Mouse (Mus musculus) midbrain, embryonic 13.5 days (tissue): ENCODE measurements around the gene Fkbp5. TPM values are rescaled to one million over a fixed set of nuclear protein-coding genes. Genes with fewer than 3 reads are reported as not detected.
"Not testable (repeated sequence)": the region's sequence is repeated elsewhere in the genome, so short reads cannot be mapped to it uniquely, and the experiment has no call there.

Experiments
- ATAC-seq: fragments of 200-750 bp; cut with Nextera tagmentation; 2 replicates; pipeline ENCODE4 v1.8.0; 2017; ENCODE audit warnings: mild to moderate bottlenecking, moderate TSS enrichment, moderate library complexity
- H3K27ac ChIP-seq: fragments of 300-500 bp; sonication (generic); 2 replicates; pipeline ENCODE4 v1.5.1; 2015; ENCODE audit warnings: inconsistent platforms, mild to moderate bottlenecking, moderate library complexity
- H3K27me3 ChIP-seq: fragments of 300-500 bp; sonication (generic); 2 replicates; pipeline ENCODE4 v1.6.1; 2015; ENCODE audit warnings: mild to moderate bottlenecking, inconsistent platforms
- H3K36me3 ChIP-seq: fragments of 300-500 bp; sonication (generic); 2 replicates; pipeline ENCODE4 v1.6.1; 2015; ENCODE audit warnings: mild to moderate bottlenecking, inconsistent platforms
- H3K4me1 ChIP-seq: fragments of 300-500 bp; sonication (generic); replicated peaks from 2 replicates; pipeline ENCODE4 v1.6.1; 2015; ENCODE audit warnings: inconsistent platforms
- H3K4me2 ChIP-seq: fragments of 300-500 bp; sonication (generic); replicated peaks from 2 replicates; pipeline ENCODE4 v1.6.1; 2015; ENCODE audit warnings: moderate library complexity, mild to moderate bottlenecking, inconsistent platforms
- H3K4me3 ChIP-seq: fragments of 300-500 bp; sonication (generic); replicated peaks from 2 replicates; pipeline ENCODE4 v1.5.1; 2015; ENCODE audit warnings: mild to moderate bottlenecking, inconsistent platforms
- H3K9ac ChIP-seq: fragments of 300-500 bp; sonication (generic); replicated peaks from 2 replicates; pipeline ENCODE4 v1.6.1; 2015; ENCODE audit warnings: mild to moderate bottlenecking, inconsistent platforms
- H3K9me3 ChIP-seq: fragments of 300-500 bp; sonication (generic); 2 replicates; pipeline ENCODE4 v1.6.1; 2016; ENCODE audit warnings: mild to moderate bottlenecking, inconsistent platforms
- WGBS: fragments of 180-500 bp; shearing (Covaris S2); methylation state at CpG from one replicate; pipeline ENCODE4 v1.1.7; 2015; 5-methylcytosine and 5-hydroxymethylcytosine counted together
- microRNA-seq: library from miRNA; unstranded; fragments of <30 nt; microRNA quantifications from one replicate; pipeline ENCODE4, GENCODE M21; 2016
- polyA plus RNA-seq: library from polyadenylated mRNA; unstranded; fragments of >200 nt; fragmentation: Nextera tagmentation; extraction: Ambion mirVana; gene quantifications from 2 replicates; pipeline ENCODE4 v1.2.1, GENCODE M21; 2015

The Fkbp5 gene
- polyA plus RNA-seq, 1 experiment from 2014 or later = 30.9 TPM

- not testable (repeated sequence) for H3K4me2 ChIP-seq, H3K9ac ChIP-seq, H3K27ac ChIP-seq, H3K36me3 ChIP-seq, H3K4me3 ChIP-seq, ATAC-seq, H3K9me3 ChIP-seq
- Histone ChIP-seq H3K4me1 (peaks cover 16% of the 10 kb centered on the region), H3K27me3 (peaks cover 64% of the 10 kb centered on the region)
- 10% methylated on average over 22 of the region's 24 CpGs for WGBS
Observed at GRCm38 (mm10) chr17:28358576-28359261, 158.6 kb downstream of the Fkbp5 start.

DNA sequence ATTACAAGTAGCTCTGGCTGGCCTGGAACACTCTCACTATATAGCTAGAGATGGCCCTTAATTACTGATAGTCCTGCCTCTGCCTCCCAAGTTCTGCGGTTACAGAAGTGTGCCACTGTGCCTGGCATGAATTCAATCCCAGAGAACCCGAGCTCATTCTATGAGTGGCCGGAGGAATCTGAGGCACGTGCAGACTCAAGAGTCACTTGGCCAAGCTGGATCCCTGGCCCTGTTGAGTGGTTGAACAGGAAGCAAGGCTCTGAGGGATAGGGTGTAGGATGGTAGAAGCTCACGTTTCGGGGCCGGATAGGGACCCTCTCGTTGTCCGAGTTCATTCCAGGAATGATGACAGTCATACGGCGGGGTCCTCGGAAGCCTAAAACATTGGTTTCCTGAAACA, 161.5 kb downstream of the Fkbp5 start:
- Histone ChIP-seq H3K27me3 (peaks cover 58% of the 10 kb centered on the region), H3K9ac (no peak overlapping the region), H3K4me1 (peaks cover 8% of the 10 kb centered on the region), H3K27ac (no peak overlapping the region), H3K36me3 (no peaks in the 10 kb centered on the region), H3K4me3 (no peak overlapping the region), H3K9me3 (no peaks in the 10 kb centered on the region), H3K4me2 (no peak overlapping the region)
- 88% methylated on average over 12 of the region's 12 CpGs for WGBS
- ATAC-seq = no peak

DNA sequence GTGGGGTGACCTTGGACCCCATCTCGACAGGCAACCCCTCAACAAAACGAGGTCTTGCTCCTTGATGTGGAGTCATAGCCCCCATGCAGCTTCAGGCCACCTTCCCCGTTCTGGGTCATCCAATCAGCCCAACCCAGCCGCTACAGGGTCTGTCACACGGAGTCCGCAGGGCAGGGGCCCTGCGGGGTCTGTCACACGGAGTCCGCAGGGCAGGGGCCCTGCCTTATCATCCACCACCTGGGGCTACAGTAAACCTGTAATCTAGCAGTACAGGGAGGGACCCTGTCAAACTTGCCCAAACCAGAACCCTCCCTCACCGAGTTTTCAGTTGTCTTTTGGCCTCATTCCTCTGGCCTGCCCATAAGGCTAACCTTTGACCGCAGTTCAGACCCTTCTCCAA, 165.3 kb downstream of the Fkbp5 start:
- Histone ChIP-seq H3K27me3 (peaks cover 35% of the 10 kb centered on the region), H3K9ac (no peak overlapping the region), H3K4me3 (no peak overlapping the region; the same call in 1 of the 2 replicates), H3K36me3 (no peaks in the 10 kb centered on the region), H3K9me3 (no peaks in the 10 kb centered on the region), H3K4me1 (peaks cover 36% of the 10 kb centered on the region), H3K4me2 (0 out of 2 replicates have a peak overlapping the region, but pooled peaks have one; percentile 87), H3K27ac (no peak overlapping the region)
- no peak for ATAC-seq
- WGBS = 13% methylated on average over 11 of the region's 11 CpGs

DNA sequence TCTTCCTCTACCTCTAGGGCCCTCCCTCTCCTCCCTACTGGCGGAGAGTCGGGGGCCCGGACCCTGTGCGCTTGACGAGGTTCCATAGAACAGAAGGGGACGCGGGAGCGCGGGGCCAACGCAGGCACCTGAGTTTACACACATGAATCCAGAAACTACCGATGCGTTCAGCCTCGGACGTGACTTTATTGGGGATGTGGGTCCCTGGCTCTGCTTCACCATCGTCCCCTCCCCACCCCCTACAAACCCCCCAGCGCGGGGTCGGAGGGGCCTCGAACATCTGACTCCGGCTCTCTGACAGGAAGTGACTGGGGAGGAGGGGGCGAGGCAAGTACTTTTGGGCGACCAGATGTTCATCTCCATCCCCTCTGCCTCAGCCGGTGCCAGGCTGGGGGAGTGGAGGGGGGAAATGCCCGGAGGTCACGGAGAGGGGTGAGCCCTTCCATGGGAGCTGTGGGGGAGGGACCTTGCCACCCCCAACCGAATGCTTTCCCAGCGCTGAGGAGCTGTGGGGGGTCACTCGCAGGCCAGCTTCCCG, 165.9 kb downstream of the Fkbp5 start:
- Histone ChIP-seq H3K27ac (no peak overlapping the region), H3K4me2 (peak overlapping the region; percentile 87), H3K9ac (peak overlapping the region; percentile 76), H3K9me3 (no peaks in the 10 kb centered on the region), H3K4me3 (peak overlapping the region; percentile 61), H3K36me3 (no peaks in the 10 kb centered on the region), H3K27me3 (peaks cover 35% of the 10 kb centered on the region), H3K4me1 (peaks cover 36% of the 10 kb centered on the region)
- ATAC-seq = no peak
- WGBS = 2% methylated on average over 29 of the region's 29 CpGs

GRCm38 (mm10) chr17:28350466-28351352, 166.6 kb downstream of the Fkbp5 start, which contains the start of gene Tead3:
Gene Tead3, minus strand, starts transcription at chr17:28350817.
- Histone ChIP-seq H3K27ac (no peak within 1 kb of the TSS), H3K4me2 (peak within 1 kb of the TSS; percentile 87), H3K4me1 (peaks cover 41% of the 10 kb centered on the region), H3K9me3 (no peaks in the 10 kb centered on the region), H3K27me3 (peaks cover 35% of the 10 kb centered on the region), H3K4me3 (peak within 1 kb of the TSS; percentile 61), H3K9ac (peak within 1 kb of the TSS; percentile 76), H3K36me3 (no peaks in the 10 kb centered on the region)
- peak; percentile 77 for ATAC-seq
- under 1% methylated on average over 61 of the region's 73 CpGs for WGBS

- H3K27ac ChIP-seq = no peak overlapping the region
- no peaks in the 10 kb centered on the region for H3K36me3 ChIP-seq
- H3K9ac ChIP-seq = peak overlapping the region; percentile 76
- peak; percentile 53 for ATAC-seq
- H3K4me3 ChIP-seq = peak overlapping the region; percentile 61
- H3K4me2 ChIP-seq = peak overlapping the region; percentile 87
- H3K9me3 ChIP-seq = no peaks in the 10 kb centered on the region
- H3K27me3 ChIP-seq = peaks cover 35% of the 10 kb centered on the region
- WGBS = under 1% methylated on average over 49 of the region's 54 CpGs
- peaks cover 47% of the 10 kb centered on the region for H3K4me1 ChIP-seq
Observed at GRCm38 (mm10) chr17:28349901-28350465, 167.3 kb downstream of the Fkbp5 start.

DNA sequence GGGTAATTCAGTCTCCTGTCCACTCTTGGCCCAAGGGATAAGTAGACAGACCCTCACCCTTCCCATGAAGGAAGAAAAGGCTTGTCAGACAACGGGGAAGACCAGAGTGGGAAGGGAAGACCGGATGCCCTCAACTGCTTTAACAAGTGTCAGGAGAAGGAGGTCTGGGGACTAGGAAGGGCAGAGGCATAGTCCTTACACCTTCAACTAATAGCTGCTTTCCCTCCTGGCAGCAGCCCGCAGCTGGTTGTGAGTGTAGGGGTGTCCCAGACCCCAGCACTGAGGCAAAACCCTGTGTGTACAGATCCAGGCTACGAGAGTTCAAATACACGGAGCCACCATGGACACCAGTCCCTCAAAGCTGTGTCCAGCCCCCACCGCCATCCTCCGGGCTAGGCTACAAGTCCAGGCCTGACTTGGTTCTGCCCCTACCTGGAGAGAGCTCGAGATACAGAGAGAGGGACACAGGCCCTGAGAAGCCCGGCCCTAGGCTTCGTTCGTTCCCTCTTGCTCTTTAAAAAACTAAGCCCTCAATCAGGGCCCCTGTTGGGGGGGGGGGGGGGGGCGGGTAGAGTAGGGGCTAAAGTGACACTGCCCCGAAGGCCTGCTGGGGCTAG, 168.0 kb downstream of the Fkbp5 start:
- peaks cover 47% of the 10 kb centered on the region for H3K4me1 ChIP-seq
- no peak for ATAC-seq
- H3K27ac ChIP-seq = no peak overlapping the region
- peak overlapping the region; percentile 87 for H3K4me2 ChIP-seq
- H3K9me3 ChIP-seq = no peaks in the 10 kb centered on the region
- H3K36me3 ChIP-seq = no peaks in the 10 kb centered on the region
- WGBS = 13% methylated on average over 13 of the region's 13 CpGs
- peak overlapping the region; percentile 61 for H3K4me3 ChIP-seq
- H3K27me3 ChIP-seq = peaks cover 32% of the 10 kb centered on the region
- H3K9ac ChIP-seq = peak overlapping the region; percentile 76

Small RNA genes lying within 50 kb of the gene (microRNA-seq; reads per million reads assigned to microRNA genes)
- gene Gm25195 = not detected
- not detected for gene Mir6969

Other genes starting within 250 kb of the Fkbp5 start
- gene Fance, start 204.0 kb downstream of the Fkbp5 start, polyA plus RNA-seq = 20.2 and 26.9 TPM in 2 replicates
- 382 and 387 TPM in 2 replicates for gene Rpl10a, start 189.1 kb downstream of the Fkbp5 start, polyA plus RNA-seq
- gene Tead3, start 166.7 kb downstream of the Fkbp5 start, polyA plus RNA-seq = 1.9 and 2.9 TPM in 2 replicates
- gene Tulp1, start 152.3 kb downstream of the Fkbp5 start, polyA plus RNA-seq = 1.7 and 2.6 TPM in 2 replicates
- not detected in 2 replicates for gene Armc12, start 13.3 kb upstream of the Fkbp5 start, polyA plus RNA-seq
- not detected in 2 replicates for gene Clpsl2, start 31.9 kb upstream of the Fkbp5 start, polyA plus RNA-seq
- gene Clps, start 43.2 kb upstream of the Fkbp5 start, polyA plus RNA-seq = 0.66 and 0.71 TPM in 2 replicates
- gene Lhfpl5, start 58.1 kb upstream of the Fkbp5 start, polyA plus RNA-seq = 4.1 and 4.2 TPM in 2 replicates
- gene Srpk1, start 105.2 kb upstream of the Fkbp5 start, polyA plus RNA-seq = 110 and 113 TPM in 2 replicates
- gene Slc26a8, start 172.7 kb upstream of the Fkbp5 start, polyA plus RNA-seq = 1.0 and 1.3 TPM in 2 replicates
- gene Mapk14, start 173.8 kb upstream of the Fkbp5 start, polyA plus RNA-seq = 23.3 and 27.0 TPM in 2 replicates
- gene AC170998.1, start 208.6 kb upstream of the Fkbp5 start, polyA plus RNA-seq = 1.8 and 2.3 TPM in 2 replicates